Mouse (Mus musculus): ENCODE results near the gene Gpatch3. TPM values are rescaled to one million over a fixed set of nuclear protein-coding genes. Genes with fewer than 3 reads are reported as not detected.

Gene Gpatch3
- polyA plus RNA-seq, 1 experiment from 2014 or later: 5.5 TPM

GRCm38 (mm10) chr4:133622161-133622695, 47.7 kb downstream of the Gpatch3 start:
- Histone ChIP-seq H3K4me3 (ENCODE audit: low read length) (no peak overlapping the region), H3K4me1 (ENCODE audit: control insufficient read depth, insufficient read depth, low read length) (no peaks in the 10 kb centered on the region), H3K27ac (ENCODE audit: low read length) (no peak overlapping the region), H3K4me2 (ENCODE audit: low read depth, low read length) (no peak overlapping the region), H3K9me3 (ENCODE audit: control insufficient read depth, low read length) (no peaks in the 10 kb centered on the region), H3K9ac (ENCODE audit: low read depth, low read length) (no peak overlapping the region), H3K36me3 (ENCODE audit: control insufficient read depth, insufficient read depth, low read length) (peaks cover 7% of the 10 kb centered on the region), H3K27me3 (replicated peaks; ENCODE audit: control insufficient read depth, insufficient read depth, low read length) (no peaks in the 10 kb centered on the region)
- no peak for ATAC-seq
- WGBS: 78% methylated on average over 11 of the region's 11 CpGs

GRCm38 (mm10) chr4:133624830-133625229, 50.3 kb downstream of the Gpatch3 start:
- Histone ChIP-seq H3K4me3 (ENCODE audit: low read length) (no peak overlapping the region), H3K4me1 (ENCODE audit: control insufficient read depth, insufficient read depth, low read length) (no peaks in the 10 kb centered on the region), H3K36me3 (ENCODE audit: control insufficient read depth, insufficient read depth, low read length) (peaks cover 7% of the 10 kb centered on the region), H3K27me3 (replicated peaks; ENCODE audit: control insufficient read depth, insufficient read depth, low read length) (no peaks in the 10 kb centered on the region), H3K27ac (ENCODE audit: low read length) (no peak overlapping the region), H3K4me2 (ENCODE audit: low read depth, low read length) (no peak overlapping the region), H3K9ac (ENCODE audit: low read depth, low read length) (no peak overlapping the region), H3K9me3 (ENCODE audit: control insufficient read depth, low read length) (no peaks in the 10 kb centered on the region)
- no peak for ATAC-seq
- WGBS: 89% methylated on average over 7 of the region's 7 CpGs

- Histone ChIP-seq H3K9me3 (ENCODE audit: control insufficient read depth, low read length) (no peaks in the 10 kb centered on the region), H3K4me2 (ENCODE audit: low read depth, low read length) (no peak overlapping the region), H3K36me3 (ENCODE audit: control insufficient read depth, insufficient read depth, low read length) (peaks cover 7% of the 10 kb centered on the region), H3K9ac (ENCODE audit: low read depth, low read length) (no peak overlapping the region), H3K27me3 (replicated peaks; ENCODE audit: control insufficient read depth, insufficient read depth, low read length) (no peaks in the 10 kb centered on the region), H3K4me3 (ENCODE audit: low read length) (no peak overlapping the region), H3K4me1 (ENCODE audit: control insufficient read depth, insufficient read depth, low read length) (no peaks in the 10 kb centered on the region), H3K27ac (ENCODE audit: low read length) (peak overlapping the region; percentile 47; the same call in 1 of the 2 replicates)
- 73% methylated on average over 11 of the region's 11 CpGs for WGBS
- no peak for ATAC-seq
Observed at GRCm38 (mm10) chr4:133625621-133626071, 51.1 kb downstream of the Gpatch3 start.

- Histone ChIP-seq H3K27me3 (replicated peaks; ENCODE audit: control insufficient read depth, insufficient read depth, low read length) (no peaks in the 10 kb centered on the region), H3K9ac (ENCODE audit: low read depth, low read length) (no peak overlapping the region), H3K4me2 (ENCODE audit: low read depth, low read length) (no peak overlapping the region), H3K36me3 (ENCODE audit: control insufficient read depth, insufficient read depth, low read length) (peaks cover 7% of the 10 kb centered on the region), H3K4me3 (ENCODE audit: low read length) (no peak overlapping the region), H3K27ac (ENCODE audit: low read length) (no peak overlapping the region), H3K9me3 (ENCODE audit: control insufficient read depth, low read length) (no peaks in the 10 kb centered on the region), H3K4me1 (ENCODE audit: control insufficient read depth, insufficient read depth, low read length) (peaks cover under 1% of the 10 kb centered on the region)
- WGBS: 67% methylated on average over 5 of the region's 5 CpGs
- no peak for ATAC-seq
Observed at GRCm38 (mm10) chr4:133626221-133626620, 51.7 kb downstream of the Gpatch3 start.

- Histone ChIP-seq H3K4me3 (ENCODE audit: low read length) (no peak overlapping the region), H3K36me3 (ENCODE audit: control insufficient read depth, insufficient read depth, low read length) (peaks cover 7% of the 10 kb centered on the region), H3K9ac (ENCODE audit: low read depth, low read length) (peak overlapping the region; percentile 18; the same call in 1 of the 2 replicates), H3K27ac (ENCODE audit: low read length) (no peak overlapping the region), H3K27me3 (replicated peaks; ENCODE audit: control insufficient read depth, insufficient read depth, low read length) (no peaks in the 10 kb centered on the region), H3K4me1 (ENCODE audit: control insufficient read depth, insufficient read depth, low read length) (peaks cover 5% of the 10 kb centered on the region), H3K4me2 (ENCODE audit: low read depth, low read length) (no peak overlapping the region), H3K9me3 (ENCODE audit: control insufficient read depth, low read length) (no peaks in the 10 kb centered on the region)
- ATAC-seq: no peak
- WGBS: 93% methylated on average over 9 of the region's 9 CpGs
Observed at GRCm38 (mm10) chr4:133626621-133627020, 52.1 kb downstream of the Gpatch3 start.

GRCm38 (mm10) chr4:133627039-133627438, 52.5 kb downstream of the Gpatch3 start:
- Histone ChIP-seq H3K4me1 (ENCODE audit: control insufficient read depth, insufficient read depth, low read length) (peaks cover 9% of the 10 kb centered on the region), H3K4me2 (ENCODE audit: low read depth, low read length) (no peak overlapping the region), H3K36me3 (ENCODE audit: control insufficient read depth, insufficient read depth, low read length) (peaks cover 7% of the 10 kb centered on the region), H3K27ac (ENCODE audit: low read length) (no peak overlapping the region), H3K4me3 (ENCODE audit: low read length) (no peak overlapping the region), H3K27me3 (replicated peaks; ENCODE audit: control insufficient read depth, insufficient read depth, low read length) (no peaks in the 10 kb centered on the region), H3K9me3 (ENCODE audit: control insufficient read depth, low read length) (no peaks in the 10 kb centered on the region), H3K9ac (ENCODE audit: low read depth, low read length) (peak overlapping the region; percentile 18; the same call in 1 of the 2 replicates)
- no peak for ATAC-seq
- 93% methylated on average over 14 of the region's 14 CpGs for WGBS

GRCm38 (mm10) chr4:133628517-133628916, 54.0 kb downstream of the Gpatch3 start:
- no peaks in the 10 kb centered on the region for H3K9me3 ChIP-seq (ENCODE audit: control insufficient read depth, low read length)
- H3K27me3 ChIP-seq (replicated peaks; ENCODE audit: control insufficient read depth, insufficient read depth, low read length): no peaks in the 10 kb centered on the region
- 82% methylated on average over 2 of the region's 2 CpGs for WGBS
- H3K27ac ChIP-seq (ENCODE audit: low read length): no peak overlapping the region
- no peak overlapping the region for H3K4me3 ChIP-seq (ENCODE audit: low read length)
- no peak for ATAC-seq
- no peak overlapping the region for H3K9ac ChIP-seq (ENCODE audit: low read depth, low read length)
- no peak overlapping the region for H3K4me2 ChIP-seq (ENCODE audit: low read depth, low read length)
- peaks cover 16% of the 10 kb centered on the region for H3K4me1 ChIP-seq (ENCODE audit: control insufficient read depth, insufficient read depth, low read length)
- peaks cover 7% of the 10 kb centered on the region for H3K36me3 ChIP-seq (ENCODE audit: control insufficient read depth, insufficient read depth, low read length)

GRCm38 (mm10) chr4:133629191-133629590, 54.6 kb downstream of the Gpatch3 start:
- peaks cover 22% of the 10 kb centered on the region for H3K4me1 ChIP-seq (ENCODE audit: control insufficient read depth, insufficient read depth, low read length)
- H3K9me3 ChIP-seq (ENCODE audit: control insufficient read depth, low read length): no peaks in the 10 kb centered on the region
- no peak for ATAC-seq
- no peak overlapping the region for H3K9ac ChIP-seq (ENCODE audit: low read depth, low read length)
- no peak overlapping the region for H3K4me3 ChIP-seq (ENCODE audit: low read length)
- H3K27ac ChIP-seq (ENCODE audit: low read length): no peak overlapping the region
- H3K4me2 ChIP-seq (ENCODE audit: low read depth, low read length): no peak overlapping the region
- H3K27me3 ChIP-seq (replicated peaks; ENCODE audit: control insufficient read depth, insufficient read depth, low read length): no peaks in the 10 kb centered on the region
- H3K36me3 ChIP-seq (ENCODE audit: control insufficient read depth, insufficient read depth, low read length): peaks cover 7% of the 10 kb centered on the region
- 77% methylated on average over 7 of the region's 7 CpGs for WGBS

- no peak overlapping the region for H3K4me2 ChIP-seq (ENCODE audit: low read depth, low read length)
- peaks cover 6% of the 10 kb centered on the region for H3K36me3 ChIP-seq (ENCODE audit: control insufficient read depth, insufficient read depth, low read length)
- peaks cover 22% of the 10 kb centered on the region for H3K4me1 ChIP-seq (ENCODE audit: control insufficient read depth, insufficient read depth, low read length)
- WGBS: 87% methylated on average over 8 of the region's 8 CpGs
- no peak overlapping the region for H3K9ac ChIP-seq (ENCODE audit: low read depth, low read length)
- H3K4me3 ChIP-seq (ENCODE audit: low read length): no peak overlapping the region
- no peaks in the 10 kb centered on the region for H3K9me3 ChIP-seq (ENCODE audit: control insufficient read depth, low read length)
- no peak overlapping the region for H3K27ac ChIP-seq (ENCODE audit: low read length)
- H3K27me3 ChIP-seq (replicated peaks; ENCODE audit: control insufficient read depth, insufficient read depth, low read length): no peaks in the 10 kb centered on the region
- no peak for ATAC-seq
Observed at GRCm38 (mm10) chr4:133630326-133630920, 55.9 kb downstream of the Gpatch3 start.

Data from intestine, embryonic 16.5 days (tissue).